Comparison of ENCODE assay signal across 25 mouse cellular contexts in the genomic region with DNA sequence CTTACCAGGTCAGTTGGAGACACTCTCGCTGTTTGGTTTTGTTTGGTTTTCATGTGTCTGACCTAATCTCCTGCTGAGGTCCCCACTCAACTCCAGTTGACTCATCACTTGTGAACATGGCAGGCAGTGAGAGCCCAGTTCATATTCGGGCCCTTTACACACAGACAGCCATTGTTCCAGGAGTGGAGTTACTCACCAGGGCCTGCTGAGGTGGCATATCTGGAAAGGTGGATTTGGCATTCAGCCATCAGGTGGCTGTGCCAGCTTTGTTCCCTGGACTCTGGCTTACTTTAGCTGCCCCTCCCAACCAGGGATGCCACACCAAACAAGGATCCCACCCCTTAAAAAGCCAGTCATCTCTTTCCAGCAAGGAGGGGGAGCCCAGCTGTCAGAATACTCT. TPM values are rescaled to one million over a fixed set of nuclear protein-coding genes. Genes with fewer than 3 reads are reported as not detected.
DNase-seq lines count a peak whose midpoint lies in the region; ATAC-seq and TF ChIP-seq lines count a peak whose summit lies in the region.
"Had no signal": no experiment of that assay in that cellular context is flagged by ENCODE, and none has a peak within 500 bp of the region (broad histone marks: within the 10 kb centered on the region; RNA-seq: fewer than 3 reads in every experiment).

No protein-coding gene starts in this region.

- peak; percentile 53 for ATAC-seq in intestine, embryonic 15.5 days
- no peak for ATAC-seq in intestine, embryonic 16.5 days
- ATAC-seq in lung, postnatal 0 days, result peak; percentile 60
- ATAC-seq in intestine, postnatal 0 days, result peak; percentile 76
- peak; percentile 83 for ATAC-seq in stomach, postnatal 0 days (ENCODE audit: low FRiP score, low TSS enrichment)
- no peak for ATAC-seq in activated CD4-positive, CD25-positive, alpha-beta regulatory T cell, adult 4 months
- ATAC-seq: CD4-positive, CD25-positive, alpha-beta regulatory T cell, adult 4 months; forebrain, postnatal 0 days; hindbrain, embryonic 16.5 days; liver, embryonic 12.5 days; liver, postnatal 0 days; midbrain, embryonic 16.5 days had no signal

- no peak overlapping the region for H3K27ac ChIP-seq in intestine, embryonic 15.5 days
- H3K27ac ChIP-seq in intestine, embryonic 16.5 days (ENCODE audit: low read length), result no peak overlapping the region
- no peak overlapping the region for H3K27ac ChIP-seq in lung, postnatal 0 days (ENCODE audit: low read length)
- H3K27ac ChIP-seq in intestine, postnatal 0 days (ENCODE audit: low read depth, low read length), result no peak overlapping the region
- H3K27ac ChIP-seq in stomach, postnatal 0 days (replicated peaks), result no peak overlapping the region
- H3K27ac ChIP-seq: embryonic facial prominence, embryonic 12.5 days; forebrain, embryonic 12.5 days; heart, embryonic 13.5 days; limb, embryonic 13.5 days; liver, embryonic 12.5 days had no signal

- H3K4me2 ChIP-seq in intestine, embryonic 15.5 days (replicated peaks), result no peak overlapping the region
- H3K4me2 ChIP-seq in intestine, embryonic 16.5 days (ENCODE audit: low read depth, low read length), result no peak overlapping the region
- no peak overlapping the region for H3K4me2 ChIP-seq in lung, postnatal 0 days (replicated peaks; ENCODE audit: low read depth, low read length)
- H3K4me2 ChIP-seq in intestine, postnatal 0 days (replicated peaks; ENCODE audit: low read depth), result no peak overlapping the region
- H3K4me2 ChIP-seq in stomach, postnatal 0 days (replicated peaks; ENCODE audit: low read depth), result no peak overlapping the region
- H3K4me2 ChIP-seq: embryonic facial prominence, embryonic 12.5 days; forebrain, embryonic 12.5 days; heart, embryonic 13.5 days; limb, embryonic 13.5 days; liver, embryonic 12.5 days had no signal

- TF ChIP-seq CTCF in lung, postnatal 0 days (IDR thresholded peaks at IDR 0.05), result no peak
- no peak for TF ChIP-seq CTCF in intestine, postnatal 0 days (IDR thresholded peaks at IDR 0.05; ENCODE audit: low read depth)
- no peak for TF ChIP-seq CTCF in stomach, postnatal 0 days (IDR thresholded peaks at IDR 0.05; ENCODE audit: low read depth)

- no peaks in the 10 kb centered on the region for H3K36me3 ChIP-seq in intestine, embryonic 15.5 days
- H3K36me3 ChIP-seq in intestine, embryonic 16.5 days (ENCODE audit: control insufficient read depth, insufficient read depth, low read length), result no peaks in the 10 kb centered on the region
- no peaks in the 10 kb centered on the region for H3K36me3 ChIP-seq in lung, postnatal 0 days (ENCODE audit: insufficient read depth, low read length)
- H3K36me3 ChIP-seq in intestine, postnatal 0 days (ENCODE audit: control insufficient read depth, insufficient read depth), result no peaks in the 10 kb centered on the region
- no peaks in the 10 kb centered on the region for H3K36me3 ChIP-seq in stomach, postnatal 0 days (ENCODE audit: control insufficient read depth, insufficient read depth, low read length)
- H3K36me3 ChIP-seq: embryonic facial prominence, embryonic 12.5 days; forebrain, embryonic 12.5 days; heart, embryonic 13.5 days; limb, embryonic 13.5 days; liver, embryonic 12.5 days had no signal

- no peak for TF ChIP-seq EP300 in lung, postnatal 0 days (IDR thresholded peaks at IDR 0.05)
- no peak for TF ChIP-seq EP300 in stomach, postnatal 0 days (optimal IDR thresholded peaks at IDR 0.05)

- H3K9me3 ChIP-seq in intestine, embryonic 15.5 days, result no peaks in the 10 kb centered on the region
- no peaks in the 10 kb centered on the region for H3K9me3 ChIP-seq in intestine, embryonic 16.5 days (ENCODE audit: control insufficient read depth, low read length)
- H3K9me3 ChIP-seq in lung, postnatal 0 days (ENCODE audit: low read length), result no peaks in the 10 kb centered on the region
- H3K9me3 ChIP-seq in intestine, postnatal 0 days (ENCODE audit: control insufficient read depth), result no peaks in the 10 kb centered on the region
- no peaks in the 10 kb centered on the region for H3K9me3 ChIP-seq in stomach, postnatal 0 days (ENCODE audit: control insufficient read depth, low read length)
- H3K9me3 ChIP-seq: embryonic facial prominence, embryonic 12.5 days; forebrain, embryonic 12.5 days; heart, embryonic 13.5 days; liver, embryonic 12.5 days had no signal

- H3K9ac ChIP-seq in intestine, embryonic 15.5 days, result no peak overlapping the region
- no peak overlapping the region for H3K9ac ChIP-seq in intestine, embryonic 16.5 days (ENCODE audit: low read depth, low read length)
- no peak overlapping the region for H3K9ac ChIP-seq in lung, postnatal 0 days (replicated peaks; ENCODE audit: low read depth)
- no peak overlapping the region for H3K9ac ChIP-seq in intestine, postnatal 0 days (ENCODE audit: low read depth, low read length)
- H3K9ac ChIP-seq in stomach, postnatal 0 days (ENCODE audit: low read length), result no peak overlapping the region
- H3K9ac ChIP-seq: embryonic facial prominence, embryonic 12.5 days; forebrain, embryonic 12.5 days; forebrain, postnatal 0 days; heart, embryonic 13.5 days; limb, embryonic 13.5 days; liver, embryonic 12.5 days; liver, postnatal 0 days had no signal

- no peaks in the 10 kb centered on the region for H3K4me1 ChIP-seq in intestine, embryonic 15.5 days (replicated peaks)
- H3K4me1 ChIP-seq in intestine, embryonic 16.5 days (ENCODE audit: control insufficient read depth, insufficient read depth, low read length), result no peaks in the 10 kb centered on the region
- no peaks in the 10 kb centered on the region for H3K4me1 ChIP-seq in lung, postnatal 0 days (ENCODE audit: insufficient read depth, low read depth, low read length)
- H3K4me1 ChIP-seq in intestine, postnatal 0 days (replicated peaks; ENCODE audit: control insufficient read depth, insufficient read depth, low read length), result no peaks in the 10 kb centered on the region
- H3K4me1 ChIP-seq in stomach, postnatal 0 days (replicated peaks; ENCODE audit: control insufficient read depth, insufficient read depth), result no peaks in the 10 kb centered on the region
- H3K4me1 ChIP-seq: embryonic facial prominence, embryonic 12.5 days; limb, embryonic 13.5 days; liver, embryonic 12.5 days had no signal

- no peak overlapping the region for H3K4me3 ChIP-seq in intestine, embryonic 15.5 days (replicated peaks)
- H3K4me3 ChIP-seq in intestine, embryonic 16.5 days (ENCODE audit: low read length), result no peak overlapping the region
- no peak overlapping the region for H3K4me3 ChIP-seq in lung, postnatal 0 days (ENCODE audit: low read depth, low read length)
- no peak overlapping the region for H3K4me3 ChIP-seq in intestine, postnatal 0 days (ENCODE audit: low read depth, low read length)
- H3K4me3 ChIP-seq in stomach, postnatal 0 days (ENCODE audit: low read depth, low read length), result no peak overlapping the region
- H3K4me3 ChIP-seq: embryonic facial prominence, embryonic 12.5 days; forebrain, embryonic 12.5 days; heart, embryonic 13.5 days; limb, embryonic 13.5 days; liver, embryonic 12.5 days had no signal

- no peaks in the 10 kb centered on the region for H3K27me3 ChIP-seq in intestine, embryonic 15.5 days (replicated peaks)
- H3K27me3 ChIP-seq in intestine, embryonic 16.5 days (replicated peaks; ENCODE audit: control insufficient read depth, insufficient read depth, low read length), result no peaks in the 10 kb centered on the region
- no peaks in the 10 kb centered on the region for H3K27me3 ChIP-seq in lung, postnatal 0 days (replicated peaks; ENCODE audit: insufficient read depth, low read length)
- H3K27me3 ChIP-seq in intestine, postnatal 0 days (replicated peaks; ENCODE audit: control insufficient read depth, insufficient read depth, low read length), result no peaks in the 10 kb centered on the region
- no peaks in the 10 kb centered on the region for H3K27me3 ChIP-seq in stomach, postnatal 0 days (ENCODE audit: control insufficient read depth, insufficient read depth, low read length)
- H3K27me3 ChIP-seq: embryonic facial prominence, embryonic 12.5 days; forebrain, embryonic 12.5 days had no signal

- intact Hi-C loops in heart, postnatal 14 days (cut with DNase I), result no loop called here

- 85% methylated on average over 2 of the region's 2 CpGs for WGBS in intestine, embryonic 15.5 days
- 73% methylated on average over 2 of the region's 2 CpGs for WGBS in intestine, embryonic 16.5 days
- WGBS in lung, postnatal 0 days, result 62% methylated on average over 2 of the region's 2 CpGs
- 70% methylated on average over 2 of the region's 2 CpGs for WGBS in intestine, postnatal 0 days
- 52% methylated on average over 2 of the region's 2 CpGs for WGBS in stomach, postnatal 0 days

- peak; percentile 36 for DNase-seq in lung, postnatal 0 days (ENCODE audit: low spot score)
- DNase-seq in lung, postnatal 14 days, result no peak
- peak; percentile 75 for DNase-seq in stomach, postnatal 0 days (ENCODE audit: low spot score)
- no peak for DNase-seq in heart, postnatal 14 days
- DNase-seq: adrenal gland, adult 2 months; cerebellum, adult 8-10 months; cerebellum, postnatal 36 days; forebrain, postnatal 0 days; heart, postnatal 10 days; liver, postnatal 0 days; right cerebral cortex, adult 18-20 months; right cerebral cortex, postnatal 4 days; thymus, postnatal 14 days had no signal

RNA-seq across cellular contexts. Expression of a gene that starts 56.2 kb away (rescaled TPM):
- polyA plus RNA-seq in intestine, embryonic 15.5 days (2015; fragmentation: Nextera tagmentation; extraction: Ambion mirVana), result 35.5 and 39.7 TPM in 2 replicates
- 24.0 and 24.3 TPM in 2 replicates for polyA plus RNA-seq in intestine, embryonic 16.5 days (2015; fragmentation: Nextera tagmentation; extraction: Ambion mirVana)
- 39.6 and 40.1 TPM in 2 replicates for polyA plus RNA-seq in lung, postnatal 0 days (2015; fragmentation: Nextera tagmentation; extraction: Ambion mirVana)
- 16.5 and 16.7 TPM in 2 replicates for polyA plus RNA-seq in intestine, postnatal 0 days (2015; fragmentation: Nextera tagmentation; extraction: Ambion mirVana)
- 85.2 and 94.2 TPM in 2 replicates for polyA plus RNA-seq in stomach, postnatal 0 days (2015; fragmentation: Nextera tagmentation; extraction: Ambion mirVana)
- polyA plus RNA-seq in activated CD4-positive, CD25-positive, alpha-beta regulatory T cell, adult 4 months (2017; shearing (Covaris generic)), result 10 to 100 TPM; 11.9 to 18.5 TPM
- total RNA-seq in heart, postnatal 14 days (2021), result 10 to 100 TPM; 35.5 to 42.6 TPM

Comparison
In these comparisons a context has a peak if more than half of its experiments do, and no peak if none do; other contexts are left out.
1. ATAC-seq: peak in intestine, embryonic 15.5 days (single experiment), lung, postnatal 0 days (single experiment), intestine, postnatal 0 days (single experiment) and stomach, postnatal 0 days (single experiment); none in intestine, embryonic 16.5 days (single experiment) and activated CD4-positive, CD25-positive, alpha-beta regulatory T cell, adult 4 months (single experiment).
2. DNase-seq: peak in lung, postnatal 0 days (single experiment) and stomach, postnatal 0 days (single experiment); none in lung, postnatal 14 days (single experiment) and heart, postnatal 14 days (0 of 2).